Mouse (Mus musculus): ENCODE data around the gene Bcar1.

The Bcar1 gene

DNA sequence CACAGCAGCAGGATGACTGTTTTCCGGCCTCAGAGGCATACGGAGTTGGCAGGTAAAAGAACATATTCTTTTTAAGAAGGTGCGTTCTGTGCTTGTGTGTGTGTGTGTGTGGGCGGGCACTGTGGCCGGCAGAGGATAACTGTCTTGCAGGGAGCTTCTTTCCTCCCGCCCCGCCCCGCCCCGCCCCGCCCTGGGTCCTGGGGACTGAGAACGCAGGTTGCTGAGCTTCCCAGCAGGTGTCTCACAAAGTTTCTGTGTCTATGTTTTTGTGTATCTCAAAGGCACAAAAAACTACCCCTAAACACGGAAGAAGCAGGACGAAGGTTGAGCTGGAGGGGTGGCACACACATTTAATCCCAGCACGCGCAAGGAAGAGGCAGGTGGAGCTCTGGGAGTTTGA lies 25.7 kb upstream of the Bcar1 start:
- no peak for DNase-seq

DNA sequence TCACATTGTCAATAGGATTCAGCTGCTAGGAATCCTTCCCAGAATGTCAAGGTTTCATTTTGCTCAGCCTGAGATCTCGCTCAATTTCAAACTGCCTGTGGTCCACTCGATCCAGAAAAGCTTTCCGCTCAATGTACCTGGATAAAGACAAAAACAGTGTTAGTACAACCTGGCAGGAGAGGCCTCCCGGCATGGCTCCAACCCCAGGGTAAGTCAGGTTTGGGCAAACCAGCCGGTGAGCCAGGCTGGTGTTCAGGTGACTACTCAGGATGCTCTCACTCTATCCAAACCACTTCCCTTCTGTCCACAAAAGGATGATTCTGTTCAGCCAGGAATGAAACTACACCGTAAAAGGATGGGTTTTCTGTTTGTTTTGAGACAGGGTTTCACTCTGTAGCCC lies 25.0 kb upstream of the Bcar1 start:
- no peak for DNase-seq

DNA sequence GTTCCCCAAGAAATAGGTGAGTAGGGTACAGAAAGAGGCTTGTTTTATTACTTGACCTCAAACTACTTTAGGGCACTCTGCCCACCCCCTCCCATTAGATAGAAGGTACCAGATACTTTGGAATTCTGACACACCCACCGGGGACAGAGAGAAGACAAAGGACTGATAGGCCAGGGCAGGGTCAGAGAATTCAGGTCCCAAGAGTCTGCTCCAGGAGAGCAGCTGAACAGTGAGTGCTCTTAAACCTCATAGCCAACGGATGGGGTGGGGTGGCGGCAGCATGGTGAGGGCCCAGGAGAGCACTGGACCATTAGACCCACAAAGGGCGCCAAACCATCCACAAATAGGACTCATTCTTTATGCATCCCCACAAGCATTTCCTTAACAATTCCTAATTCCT lies 22.0 kb upstream of the Bcar1 start:
- DNase-seq: no peak

DNA sequence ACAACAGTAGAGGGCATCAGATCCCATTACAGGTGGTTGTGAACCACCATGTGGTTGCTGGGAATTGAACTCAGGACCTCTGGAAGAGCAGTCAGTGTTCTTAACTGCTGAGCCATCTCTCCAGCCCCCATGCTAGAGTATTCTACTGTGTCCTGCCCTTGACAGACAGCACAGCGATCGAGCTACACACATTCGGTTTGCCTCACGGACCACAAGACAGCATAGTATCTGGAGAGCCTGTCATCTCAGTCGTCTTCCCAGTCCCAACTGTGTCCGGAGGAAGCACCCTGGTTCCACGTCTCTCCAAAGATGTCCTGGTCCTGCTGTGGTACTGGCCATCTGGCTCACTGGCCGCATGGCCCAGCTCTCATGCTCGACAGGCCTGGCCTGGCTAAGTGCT lies 21.5 kb upstream of the Bcar1 start:
- DNase-seq: no peak

GRCm38 (mm10) chr8:111760708-111761107 lies 17.1 kb upstream of the Bcar1 start:
- no peak for DNase-seq

GRCm38 (mm10) chr8:111758817-111759216 lies 15.2 kb upstream of the Bcar1 start:
- DNase-seq: no peak

GRCm38 (mm10) chr8:111757599-111757998 lies 14.0 kb upstream of the Bcar1 start:
- DNase-seq: no peak

DNA sequence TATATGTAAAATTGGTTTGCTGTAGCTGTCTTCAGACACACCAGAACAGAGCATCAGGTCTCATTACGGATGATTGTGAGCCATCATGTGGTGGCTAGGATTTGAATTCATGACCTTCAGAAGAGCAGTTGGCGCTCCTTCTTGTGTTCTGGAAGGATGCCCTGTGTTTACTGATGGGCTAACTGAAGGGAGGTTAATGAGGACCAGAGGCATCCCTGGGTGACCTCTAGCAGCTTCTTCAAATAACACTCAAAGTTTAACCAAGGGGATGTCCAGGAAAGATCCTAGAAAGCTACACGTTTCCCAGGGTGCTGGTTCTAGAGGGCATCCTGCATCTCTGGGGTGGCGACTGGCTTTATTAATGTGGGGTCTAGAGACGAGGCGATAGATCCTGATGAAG lies 11.1 kb upstream of the Bcar1 start:
- no peak for DNase-seq

GRCm38 (mm10) chr8:111754088-111754487 lies 10.5 kb upstream of the Bcar1 start:
- DNase-seq: no peak

GRCm38 (mm10) chr8:111748766-111749165 lies 5.2 kb upstream of the Bcar1 start:
- no peak for DNase-seq

DNA sequence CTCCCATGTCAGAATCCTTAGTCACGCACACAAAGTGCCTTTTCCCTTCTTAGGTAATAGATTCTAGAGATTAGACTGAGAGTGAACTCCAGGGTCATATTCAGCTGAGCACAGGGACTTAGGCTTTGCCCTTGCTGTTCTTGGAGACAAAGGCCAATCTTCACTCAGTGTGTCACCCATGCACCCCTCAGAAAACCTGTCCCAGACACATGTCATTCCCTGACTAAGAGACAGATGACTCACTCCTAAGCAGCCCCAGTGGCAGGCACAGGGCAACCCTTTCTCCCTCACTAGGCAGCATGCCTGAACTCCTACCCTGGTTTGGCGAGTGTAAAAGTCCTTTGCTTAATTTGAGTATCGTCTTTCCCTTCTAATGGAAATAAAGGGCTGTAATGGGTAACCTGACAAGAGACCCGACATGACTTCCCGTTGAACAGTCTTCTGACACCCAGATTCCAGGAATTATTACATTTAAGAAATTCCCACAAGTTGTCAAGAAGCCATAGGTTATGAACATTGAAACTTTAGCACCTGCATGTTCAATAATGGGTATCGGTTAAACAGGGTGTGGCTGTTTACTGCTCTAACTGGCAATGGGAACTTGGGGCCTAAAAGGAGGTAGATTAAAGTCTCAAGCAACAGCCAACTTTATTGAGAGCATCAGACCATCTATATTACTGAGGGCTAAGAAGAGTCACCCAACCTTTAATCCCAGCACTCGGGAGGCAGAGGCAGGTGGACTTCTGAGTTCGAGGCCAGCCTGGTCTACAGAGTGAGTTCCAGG lies 4.4 kb upstream of the Bcar1 start:
- no peak for DNase-seq

- DNase-seq: no peak
These were observed 3.2 kb upstream of the Bcar1 start for GRCm38 (mm10) chr8:111746582-111747465.

GRCm38 (mm10) chr8:111745591-111746418 lies 2.2 kb upstream of the Bcar1 start:
- DNase-seq: peak; percentile 12 to 23

DNA sequence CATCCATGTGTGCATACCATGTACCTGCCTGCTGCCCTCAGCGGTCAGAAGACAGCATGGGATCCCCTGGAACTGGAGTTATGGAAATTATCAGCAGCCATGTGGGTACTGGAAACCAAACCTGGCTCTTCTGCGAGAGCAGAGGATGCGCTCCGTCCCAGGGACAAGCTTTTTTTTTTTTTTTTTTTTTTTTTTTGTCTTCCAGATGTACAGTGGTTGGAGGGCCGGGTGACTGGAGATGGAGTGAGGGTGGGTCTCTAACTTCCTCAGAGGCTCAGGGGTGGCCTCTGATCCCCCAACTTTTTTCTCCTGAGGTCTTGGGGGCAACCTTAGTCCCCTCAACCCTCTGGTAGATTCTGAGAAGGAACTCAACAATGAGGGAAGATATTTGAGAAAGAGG lies 1.5 kb upstream of the Bcar1 start:
- DNase-seq: no peak

GRCm38 (mm10) chr8:111743101-111743791 lies 363 bp downstream of the Bcar1 start:
- DNase-seq: no peak

DNA sequence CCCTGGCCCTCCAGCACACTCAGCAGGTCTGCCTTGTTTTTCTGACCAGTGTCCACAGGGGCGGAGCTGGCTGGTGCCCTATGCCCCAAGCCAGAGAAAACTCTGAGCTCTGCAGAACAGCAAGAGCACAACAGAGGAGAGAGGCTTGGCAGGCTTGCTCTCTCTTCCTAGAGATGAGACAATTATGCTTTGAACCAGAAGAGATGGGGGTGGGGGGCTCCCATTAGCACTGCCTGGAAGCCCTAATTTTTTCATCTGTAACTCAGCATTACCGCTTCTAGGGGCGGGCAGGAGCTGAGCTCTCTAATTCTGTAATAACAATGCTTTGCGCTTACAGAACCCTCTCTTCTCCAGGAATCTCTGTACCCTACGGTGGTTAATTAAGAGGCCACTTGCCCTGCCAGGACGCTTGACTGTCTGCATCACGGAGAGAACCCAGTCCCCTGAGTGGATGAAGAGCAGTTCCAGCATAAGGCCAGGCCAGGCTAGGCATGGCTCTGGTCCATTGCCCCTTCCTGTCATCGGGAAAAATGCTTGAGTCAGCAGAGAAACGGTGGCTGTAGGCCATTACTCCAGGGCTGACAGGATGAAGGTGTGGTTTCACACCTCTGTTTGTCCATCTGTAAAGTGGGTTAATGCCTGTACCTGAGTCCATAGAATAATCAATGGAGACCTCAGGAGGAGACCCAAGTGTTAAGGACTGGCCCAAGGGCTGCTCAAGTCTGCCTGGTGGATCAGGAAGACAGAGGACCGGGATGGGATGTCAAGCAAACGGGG lies 1.2 kb downstream of the Bcar1 start:
- DNase-seq: no peak

DNA sequence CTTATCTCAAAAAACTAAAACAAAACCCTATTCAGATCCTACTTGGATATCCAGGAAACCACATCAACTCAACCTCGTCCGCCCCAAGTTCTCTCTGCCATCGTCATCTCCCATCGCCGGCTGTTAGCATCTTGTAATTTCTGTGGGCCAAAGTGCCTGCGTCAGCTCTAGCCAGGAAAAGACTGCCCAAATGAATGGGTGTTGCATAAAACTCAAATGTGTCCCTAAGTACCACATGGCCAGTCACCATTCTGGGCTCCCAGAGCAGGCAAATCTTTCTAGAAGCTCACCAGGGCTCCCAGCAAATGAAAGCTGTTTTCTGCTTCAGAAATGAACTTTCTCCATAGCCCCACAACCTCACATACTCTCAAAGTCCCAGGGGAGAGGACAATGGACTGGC lies 2.1 kb downstream of the Bcar1 start:
- DNase-seq: no peak

- DNase-seq: no peak
These were observed 2.6 kb downstream of the Bcar1 start for GRCm38 (mm10) chr8:111740994-111741393.

DNA sequence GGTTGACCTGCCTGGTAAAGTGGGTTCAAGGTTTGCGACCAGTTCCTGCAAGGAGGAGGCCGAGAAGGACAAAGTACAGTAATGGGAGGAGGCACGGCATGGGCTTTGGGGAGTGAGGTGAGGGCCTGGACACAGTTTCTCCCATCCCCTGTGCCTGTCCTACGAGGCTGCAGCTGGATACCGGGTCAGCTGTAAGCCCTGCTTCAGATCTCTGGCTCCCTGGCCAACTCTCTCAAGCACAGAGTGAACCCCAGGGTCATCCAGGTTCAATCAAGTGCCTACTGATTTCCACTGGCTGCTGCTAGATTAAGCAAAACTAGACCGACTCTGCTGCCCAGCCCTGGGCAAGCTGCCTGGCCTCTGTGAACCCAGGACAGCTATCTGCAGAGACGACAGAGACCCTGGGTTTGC lies 3.3 kb downstream of the Bcar1 start:
- DNase-seq: no peak

DNA sequence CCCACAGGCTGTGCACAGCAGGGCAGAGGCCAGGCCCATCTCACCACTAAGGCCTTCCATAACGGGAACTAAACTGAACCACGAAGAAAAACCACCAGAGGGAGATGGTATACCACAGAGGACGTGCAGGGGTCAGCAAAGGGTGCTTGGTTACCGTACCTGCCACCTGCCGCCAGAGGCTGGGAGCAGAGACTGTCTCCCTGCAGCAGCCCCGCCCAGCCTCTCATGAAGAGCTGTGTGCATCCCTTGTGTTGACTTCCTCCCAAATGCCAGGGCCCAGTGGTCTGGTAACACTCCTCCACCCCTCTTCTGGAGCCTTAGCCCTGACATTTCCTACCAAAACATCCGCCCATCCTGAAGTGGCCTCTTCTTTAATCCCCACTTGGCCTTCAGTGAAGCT lies 4.0 kb downstream of the Bcar1 start:
- no peak for DNase-seq

- no peak for DNase-seq
These were observed 4.7 kb downstream of the Bcar1 start for GRCm38 (mm10) chr8:111738867-111739266.

GRCm38 (mm10) chr8:111736321-111736720 lies 7.3 kb downstream of the Bcar1 start:
- DNase-seq: no peak
